Mouse (Mus musculus) heart, embryonic 10.5 days (tissue): Measurements from ENCODE around the gene Trpc1. TPM values are rescaled to one million over a fixed set of nuclear protein-coding genes. Genes with fewer than 3 reads are reported as not detected.

Experiments
- DNase-seq: peaks from one replicate; pipeline ENCODE4 v3.0.0-alpha.2; 2017; ENCODE audit warnings: low spot score
- H3K27ac ChIP-seq: fragments of 300-500 bp; sonication (generic); 2 replicates; pipeline ENCODE4 v1.5.1; 2016; ENCODE audit warnings: mild to moderate bottlenecking
- H3K27me3 ChIP-seq: fragments of 300-500 bp; sonication (generic); 2 replicates; pipeline ENCODE4 v1.6.1; 2016; ENCODE audit warnings: mild to moderate bottlenecking; ENCODE audit not compliant: poor library complexity, insufficient read depth, severe bottlenecking
- H3K36me3 ChIP-seq: fragments of 300-500 bp; sonication (generic); 2 replicates; pipeline ENCODE4 v1.6.1; 2016; ENCODE audit warnings: mild to moderate bottlenecking, moderate library complexity
- H3K4me1 ChIP-seq: fragments of 300-500 bp; sonication (generic); 2 replicates; pipeline ENCODE4 v1.6.1; 2016; ENCODE audit warnings: mild to moderate bottlenecking
- H3K4me3 ChIP-seq: fragments of 300-500 bp; sonication (generic); 2 replicates; pipeline ENCODE4 v1.5.1; 2016; ENCODE audit warnings: mild to moderate bottlenecking, moderate library complexity
- H3K9me3 ChIP-seq: fragments of 300-500 bp; sonication (generic); 2 replicates; pipeline ENCODE4 v1.6.1; 2016; ENCODE audit warnings: mild to moderate bottlenecking, moderate library complexity
- WGBS: fragments of 180-500 bp; shearing (Covaris S2); methylation state at CpG from one replicate; pipeline ENCODE4 v1.1.7; 2016; 5-methylcytosine and 5-hydroxymethylcytosine counted together
- polyA plus RNA-seq: library from polyadenylated mRNA; unstranded; fragments of >200 nt; fragmentation: Nextera tagmentation; extraction: Ambion mirVana; gene quantifications from 2 replicates; pipeline ENCODE4 v1.2.1, GENCODE M21; 2016

The Trpc1 gene
- polyA plus RNA-seq, 1 experiment from 2014 or later: 1.4 TPM

DNA sequence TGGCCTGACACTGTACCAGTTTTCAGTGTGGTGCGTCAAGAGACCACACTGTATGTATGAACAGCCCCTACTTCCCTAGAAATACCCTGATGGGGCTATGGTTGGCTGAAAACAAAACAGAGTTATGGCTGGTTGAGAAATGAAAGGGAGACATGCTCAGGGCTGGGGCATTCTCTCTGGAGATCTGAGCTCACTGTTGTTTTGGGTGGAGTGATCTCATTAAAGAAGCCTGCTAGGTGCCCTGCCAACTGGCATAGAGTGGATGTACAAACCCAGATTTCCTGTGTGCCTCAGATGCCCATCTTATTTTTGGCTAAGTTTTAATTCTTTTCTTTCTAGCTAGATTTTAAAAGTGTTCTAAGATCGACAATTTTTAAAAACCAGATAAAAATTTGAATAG is 92.2 kb downstream of the Trpc1 start:
- no peaks in the 10 kb centered on the region for H3K4me1 ChIP-seq
- WGBS: 81% methylated on average over 2 of the region's 2 CpGs
- no peaks in the 10 kb centered on the region for H3K9me3 ChIP-seq
- H3K27me3 ChIP-seq: no peaks in the 10 kb centered on the region
- no peak overlapping the region for H3K27ac ChIP-seq
- no peak overlapping the region for H3K4me3 ChIP-seq
- no peaks in the 10 kb centered on the region for H3K36me3 ChIP-seq
- DNase-seq: no peak

Other genes starting within 250 kb of the Trpc1 start
- gene U2surp, start 238.4 kb downstream of the Trpc1 start, polyA plus RNA-seq: 87.3 and 104 TPM in 2 replicates
- 0.60 and 3.3 TPM in 2 replicates for gene Paqr9, start 190.7 kb downstream of the Trpc1 start, polyA plus RNA-seq
- 1.2 and 6.2 TPM in 2 replicates for gene Pcolce2, start 112.8 kb downstream of the Trpc1 start, polyA plus RNA-seq
- 1.5 and 4.5 TPM in 2 replicates for gene Pls1, start 94.9 kb upstream of the Trpc1 start, polyA plus RNA-seq
- gene Atr, start 107.2 kb upstream of the Trpc1 start, polyA plus RNA-seq: 13.6 and 15.8 TPM in 2 replicates
- 13.1 and 14.2 TPM in 2 replicates for gene Xrn1, start 204.4 kb upstream of the Trpc1 start, polyA plus RNA-seq